Mouse (Mus musculus) embryonic fibroblast, embryonic 13.5 days (primary cell): Measurements from ENCODE around the gene Rinl.

Source experiments
- CTCF ChIP-seq: IDR thresholded peaks from 2 replicates; pipeline ENCODE4 v1.5.1; 2011; ENCODE audit warnings: mild to moderate bottlenecking, control low read depth, low read length, moderate library complexity, borderline replicate concordance; ENCODE audit not compliant: insufficient read depth
- POLR2A ChIP-seq: IDR thresholded peaks from 2 replicates; pipeline ENCODE4 v1.6.1; 2011; ENCODE audit warnings: low read depth, mild to moderate bottlenecking, control low read depth, low read length, moderate library complexity

- 0 out of 2 replicates have a peak, but pooled peaks have one; percentile 31 for TF ChIP-seq CTCF
- TF ChIP-seq POLR2A = no peak
Observed at GRCm38 (mm10) chr7:28780067-28780658, 8.6 kb upstream of the Rinl start.
